Mouse (Mus musculus) liver, embryonic 14.5 days (tissue): Measurements from ENCODE around the gene Atn1. TPM values are rescaled to one million over a fixed set of nuclear protein-coding genes. Genes with fewer than 3 reads are reported as not detected.

Source experiments
- ATAC-seq: fragments of 200-750 bp; cut with Nextera tagmentation; 2 replicates; pipeline ENCODE4 v1.8.0; 2017; ENCODE audit warnings: moderate number of reproducible peaks, mild to moderate bottlenecking, moderate library complexity; ENCODE audit not compliant: insufficient read depth
- DNase-seq, 3 experiments: peaks; one replicate each; pipeline ENCODE4 v3.0.0-alpha.2; 2012 to 2013; ENCODE audit warnings: low read depth in 3 of 3, low spot score in 3 of 3
- H3K27ac ChIP-seq: fragments of 300-500 bp; sonication (generic); 2 replicates; pipeline ENCODE4 v1.5.1; 2014; ENCODE audit warnings: moderate library complexity, mild to moderate bottlenecking, control low read depth, inconsistent platforms
- H3K27me3 ChIP-seq: fragments of 300-500 bp; sonication (generic); 2 replicates; pipeline ENCODE4 v1.6.1; 2014; ENCODE audit warnings: mild to moderate bottlenecking, low read length, moderate library complexity; ENCODE audit not compliant: control insufficient read depth, insufficient read depth
- H3K36me3 ChIP-seq: fragments of 300-500 bp; sonication (generic); replicated peaks from 2 replicates; pipeline ENCODE4 v1.6.1; 2014; ENCODE audit warnings: low read depth; ENCODE audit not compliant: control insufficient read depth, insufficient read depth
- H3K4me1 ChIP-seq, 2 experiments: fragments of 200-500 bp in 1 of 2; fragments of 300-500 bp in 1 of 2; sonication (generic) in 1 of 2; replicated peaks; 2 replicates each; pipeline ENCODE4 v1.6.1; 2012 to 2014; ENCODE audit warnings: antibody characterized with exemption in 1 of 2, inconsistent platforms in 1 of 2, low read length in 1 of 2; ENCODE audit not compliant: control insufficient read depth in 2 of 2, insufficient read depth in 2 of 2
- H3K4me2 ChIP-seq: fragments of 300-500 bp; sonication (generic); 2 replicates; pipeline ENCODE4 v1.6.1; 2014; ENCODE audit warnings: low read depth, mild to moderate bottlenecking, control low read depth, moderate library complexity
- H3K4me3 ChIP-seq, 2 experiments: fragments of 200-500 bp in 1 of 2; fragments of 300-500 bp in 1 of 2; sonication (generic) in 1 of 2; 2 replicates each; pipeline ENCODE4 v1.5.1; 2012 to 2014; ENCODE audit warnings: low read depth in 2 of 2, low read length in 2 of 2, mild to moderate bottlenecking in 2 of 2, control low read depth in 1 of 2, inconsistent platforms in 1 of 2, moderate library complexity in 1 of 2; ENCODE audit not compliant: insufficient read depth in 1 of 2
- H3K9ac ChIP-seq: fragments of 300-500 bp; sonication (generic); replicated peaks from 2 replicates; pipeline ENCODE4 v1.6.1; 2014; ENCODE audit warnings: mild to moderate bottlenecking, control low read depth, moderate library complexity
- H3K9me3 ChIP-seq: fragments of 300-500 bp; sonication (generic); 2 replicates; pipeline ENCODE4 v1.6.1; 2016; ENCODE audit warnings: low read length, mixed read lengths; ENCODE audit not compliant: control insufficient read depth
- CTCF ChIP-seq: IDR thresholded peaks from 2 replicates; pipeline ENCODE4 v1.5.1; 2016; ENCODE audit warnings: antibody characterized with exemption, low read depth, control low read depth
- EP300 ChIP-seq: IDR thresholded peaks from 2 replicates; pipeline ENCODE4 v1.6.1; 2016; ENCODE audit warnings: antibody characterized with exemption, low read depth
- WGBS: fragments of 180-500 bp; shearing (Covaris S2); extraction: QIAGEN DNeasy Blood & Tissue Kit; methylation state at CpG from one replicate; pipeline ENCODE4 v1.1.7; 2014; ENCODE audit not compliant: insufficient replicate concordance; 5-methylcytosine and 5-hydroxymethylcytosine counted together
- microRNA counts: library from miRNA; unstranded; fragments of <30 nt; microRNA quantifications from one replicate; lab custom pipeline; 2016
- microRNA-seq: library from miRNA; unstranded; fragments of <30 nt; microRNA quantifications from one replicate; pipeline ENCODE4, GENCODE M21; 2016
- polyA plus RNA-seq, 2 experiments: library from polyadenylated mRNA; depleted of rRNA in 1 of 2; stranded (reverse) in 1 of 2; unstranded in 1 of 2; fragments of >200 nt; fragmentation: Nextera tagmentation in 1 of 2; extraction: Ambion mirVana in 1 of 2; gene quantifications; 2 replicates each; pipeline versions ENCODE4 v1.2.1 to v1.2.3; 2012 to 2014

Gene Atn1
- polyA plus RNA-seq, 2 experiments, result 0.58 to 2.8 TPM

GRCm38 (mm10) chr6:124693243-124693981 is 62.9 kb downstream of the Atn1 start:
- Histone ChIP-seq H3K9ac (no peak overlapping the region), H3K4me2 (no peak overlapping the region), H3K27ac (no peak overlapping the region), H3K27me3 (no peaks in the 10 kb centered on the region), H3K4me1 (peaks cover 0 to 11% of the 10 kb centered on the region in 2 experiments; a peak in 2 of 4 replicates), H3K9me3 (no peaks in the 10 kb centered on the region), H3K4me3 (no peak overlapping the region), H3K36me3 (peaks cover 9% of the 10 kb centered on the region)
- ATAC-seq, result no peak
- WGBS, result 78% methylated on average over 15 of the region's 15 CpGs
- TF ChIP-seq EP300, result no peak
- TF ChIP-seq CTCF, result no peak
- no peak for DNase-seq

MicroRNAs within 50 kb of the gene (microRNA counts, 519-probe panel; counts per million panel counts)
- microRNA mmu-miR-141 (lab: Ali Mortazavi, UCI) (69.9 counts per million), microRNA mmu-miR-200c (lab: Ali Mortazavi, UCI) (69.9 counts per million)

Small RNA genes within 50 kb of the gene (microRNA-seq; reads per million reads assigned to microRNA genes)
- gene Mir141 (75.7 reads per million, percentile 44 among the genes with 10 or more reads in this experiment), gene Mir200c (518 reads per million, percentile 66 among the genes with 10 or more reads in this experiment)

Other genes starting within 250 kb of the Atn1 start
- gene C1ra, start 244.1 kb downstream of the Atn1 start, polyA plus RNA-seq (2012; rRNA removed), result 4.8 and 7.8 TPM in 2 replicates
- 8.6 and 10.7 TPM in 2 replicates for gene C1ra, start 244.1 kb downstream of the Atn1 start, polyA plus RNA-seq (2014; fragmentation: Nextera tagmentation; extraction: Ambion mirVana)
- gene C1s1, start 214.2 kb downstream of the Atn1 start, polyA plus RNA-seq (2012; rRNA removed), result 36.1 and 40.9 TPM in 2 replicates
- gene C1s1, start 214.2 kb downstream of the Atn1 start, polyA plus RNA-seq (2014; fragmentation: Nextera tagmentation; extraction: Ambion mirVana), result 23.9 and 26.4 TPM in 2 replicates
- gene C1rb, start 186.2 kb downstream of the Atn1 start, polyA plus RNA-seq (2012; rRNA removed), result not detected in 2 replicates
- not detected in 2 replicates for gene C1rb, start 186.2 kb downstream of the Atn1 start, polyA plus RNA-seq (2014; fragmentation: Nextera tagmentation; extraction: Ambion mirVana)
- gene C1s2, start 120.4 kb downstream of the Atn1 start, polyA plus RNA-seq (2012; rRNA removed), result 0.01 TPM in 1 of 2 replicates, not detected in the other
- gene C1s2, start 120.4 kb downstream of the Atn1 start, polyA plus RNA-seq (2014; fragmentation: Nextera tagmentation; extraction: Ambion mirVana), result not detected in 2 replicates
- gene Lpcat3, start 93.5 kb downstream of the Atn1 start, polyA plus RNA-seq (2012; rRNA removed), result 61.4 and 65.7 TPM in 2 replicates
- 64.2 and 67.0 TPM in 2 replicates for gene Lpcat3, start 93.5 kb downstream of the Atn1 start, polyA plus RNA-seq (2014; fragmentation: Nextera tagmentation; extraction: Ambion mirVana)
- 91.1 and 103 TPM in 2 replicates for gene Emg1, start 44.3 kb downstream of the Atn1 start, polyA plus RNA-seq (2012; rRNA removed)
- gene Emg1, start 44.3 kb downstream of the Atn1 start, polyA plus RNA-seq (2014; fragmentation: Nextera tagmentation; extraction: Ambion mirVana), result 147 and 162 TPM in 2 replicates
- 101 and 124 TPM in 2 replicates for gene Phb2, start 44.2 kb downstream of the Atn1 start, polyA plus RNA-seq (2012; rRNA removed)
- gene Phb2, start 44.2 kb downstream of the Atn1 start, polyA plus RNA-seq (2014; fragmentation: Nextera tagmentation; extraction: Ambion mirVana), result 210 and 240 TPM in 2 replicates
- gene Ptpn6, start 17.8 kb downstream of the Atn1 start, polyA plus RNA-seq (2012; rRNA removed), result 14.3 and 17.9 TPM in 2 replicates
- gene Ptpn6, start 17.8 kb downstream of the Atn1 start, polyA plus RNA-seq (2014; fragmentation: Nextera tagmentation; extraction: Ambion mirVana), result 26.6 and 28.4 TPM in 2 replicates
- gene Grcc10, start 15.2 kb downstream of the Atn1 start, polyA plus RNA-seq (2012; rRNA removed), result 27.9 and 50.2 TPM in 2 replicates
- 74.0 and 80.0 TPM in 2 replicates for gene Grcc10, start 15.2 kb downstream of the Atn1 start, polyA plus RNA-seq (2014; fragmentation: Nextera tagmentation; extraction: Ambion mirVana)
- gene Gm45234, start 503 bp downstream of the Atn1 start, polyA plus RNA-seq (2012; rRNA removed), result 0.37 TPM in 1 of 2 replicates, not detected in the other
- gene Gm45234, start 503 bp downstream of the Atn1 start, polyA plus RNA-seq (2014; fragmentation: Nextera tagmentation; extraction: Ambion mirVana), result not detected in 2 replicates
- 0.47 and 0.50 TPM in 2 replicates for gene Eno2, start 13.1 kb upstream of the Atn1 start, polyA plus RNA-seq (2012; rRNA removed)
- 0.09 TPM in 1 of 2 replicates, not detected in the other for gene Eno2, start 13.1 kb upstream of the Atn1 start, polyA plus RNA-seq (2014; fragmentation: Nextera tagmentation; extraction: Ambion mirVana)
- gene Lrrc23, start 23.2 kb upstream of the Atn1 start, polyA plus RNA-seq (2012; rRNA removed), result 0.09 TPM in 1 of 2 replicates, not detected in the other
- gene Lrrc23, start 23.2 kb upstream of the Atn1 start, polyA plus RNA-seq (2014; fragmentation: Nextera tagmentation; extraction: Ambion mirVana), result not detected in 2 replicates
- gene Spsb2, start 52.1 kb upstream of the Atn1 start, polyA plus RNA-seq (2012; rRNA removed), result 4.1 and 5.0 TPM in 2 replicates
- 4.7 and 5.0 TPM in 2 replicates for gene Spsb2, start 52.1 kb upstream of the Atn1 start, polyA plus RNA-seq (2014; fragmentation: Nextera tagmentation; extraction: Ambion mirVana)
- 266 and 292 TPM in 2 replicates for gene Tpi1, start 57.8 kb upstream of the Atn1 start, polyA plus RNA-seq (2012; rRNA removed)
- 418 and 420 TPM in 2 replicates for gene Tpi1, start 57.8 kb upstream of the Atn1 start, polyA plus RNA-seq (2014; fragmentation: Nextera tagmentation; extraction: Ambion mirVana)
- 24.4 and 27.6 TPM in 2 replicates for gene Usp5, start 73.0 kb upstream of the Atn1 start, polyA plus RNA-seq (2012; rRNA removed)
- 38.0 and 42.5 TPM in 2 replicates for gene Usp5, start 73.0 kb upstream of the Atn1 start, polyA plus RNA-seq (2014; fragmentation: Nextera tagmentation; extraction: Ambion mirVana)
- gene Cdca3, start 73.0 kb upstream of the Atn1 start, polyA plus RNA-seq (2012; rRNA removed), result 147 and 165 TPM in 2 replicates
- gene Cdca3, start 73.0 kb upstream of the Atn1 start, polyA plus RNA-seq (2014; fragmentation: Nextera tagmentation; extraction: Ambion mirVana), result 205 and 206 TPM in 2 replicates
- 0.03 and 0.06 TPM in 2 replicates for gene Gnb3, start 83.8 kb upstream of the Atn1 start, polyA plus RNA-seq (2012; rRNA removed)
- 0.23 TPM in 1 of 2 replicates, not detected in the other for gene Gnb3, start 83.8 kb upstream of the Atn1 start, polyA plus RNA-seq (2014; fragmentation: Nextera tagmentation; extraction: Ambion mirVana)
- gene P3h3, start 101.2 kb upstream of the Atn1 start, polyA plus RNA-seq (2012; rRNA removed), result 3.2 and 3.5 TPM in 2 replicates
- gene P3h3, start 101.2 kb upstream of the Atn1 start, polyA plus RNA-seq (2014; fragmentation: Nextera tagmentation; extraction: Ambion mirVana), result 0.83 and 0.88 TPM in 2 replicates
- gene Gpr162, start 107.5 kb upstream of the Atn1 start, polyA plus RNA-seq (2012; rRNA removed), result 0.03 and 0.18 TPM in 2 replicates
- gene Gpr162, start 107.5 kb upstream of the Atn1 start, polyA plus RNA-seq (2014; fragmentation: Nextera tagmentation; extraction: Ambion mirVana), result not detected in 2 replicates
- gene Cd4, start 131.7 kb upstream of the Atn1 start, polyA plus RNA-seq (2012; rRNA removed), result 0.07 and 0.10 TPM in 2 replicates
- gene Cd4, start 131.7 kb upstream of the Atn1 start, polyA plus RNA-seq (2014; fragmentation: Nextera tagmentation; extraction: Ambion mirVana), result 0.03 TPM in 1 of 2 replicates, not detected in the other
- gene Lag3, start 155.2 kb upstream of the Atn1 start, polyA plus RNA-seq (2012; rRNA removed), result 0.10 and 0.11 TPM in 2 replicates
- gene Lag3, start 155.2 kb upstream of the Atn1 start, polyA plus RNA-seq (2014; fragmentation: Nextera tagmentation; extraction: Ambion mirVana), result 0.17 TPM in 1 of 2 replicates, not detected in the other
- 109 and 131 TPM in 2 replicates for gene Ptms, start 163.6 kb upstream of the Atn1 start, polyA plus RNA-seq (2012; rRNA removed)
- 29.7 and 39.7 TPM in 2 replicates for gene Ptms, start 163.6 kb upstream of the Atn1 start, polyA plus RNA-seq (2014; fragmentation: Nextera tagmentation; extraction: Ambion mirVana)
- gene Mlf2, start 174.9 kb upstream of the Atn1 start, polyA plus RNA-seq (2012; rRNA removed), result 85.0 and 96.5 TPM in 2 replicates
- 98.1 and 116 TPM in 2 replicates for gene Mlf2, start 174.9 kb upstream of the Atn1 start, polyA plus RNA-seq (2014; fragmentation: Nextera tagmentation; extraction: Ambion mirVana)
- gene Cops7a, start 209.0 kb upstream of the Atn1 start, polyA plus RNA-seq (2012; rRNA removed), result 57.8 and 62.6 TPM in 2 replicates
- 51.5 and 52.6 TPM in 2 replicates for gene Cops7a, start 209.0 kb upstream of the Atn1 start, polyA plus RNA-seq (2014; fragmentation: Nextera tagmentation; extraction: Ambion mirVana)
- 0.07 and 0.09 TPM in 2 replicates for gene Pianp, start 240.2 kb upstream of the Atn1 start, polyA plus RNA-seq (2012; rRNA removed)
- gene Pianp, start 240.2 kb upstream of the Atn1 start, polyA plus RNA-seq (2014; fragmentation: Nextera tagmentation; extraction: Ambion mirVana), result not detected in 2 replicates